Mouse (Mus musculus): Measurements from ENCODE around the gene Egr4.

Egr4 gene

DNA sequence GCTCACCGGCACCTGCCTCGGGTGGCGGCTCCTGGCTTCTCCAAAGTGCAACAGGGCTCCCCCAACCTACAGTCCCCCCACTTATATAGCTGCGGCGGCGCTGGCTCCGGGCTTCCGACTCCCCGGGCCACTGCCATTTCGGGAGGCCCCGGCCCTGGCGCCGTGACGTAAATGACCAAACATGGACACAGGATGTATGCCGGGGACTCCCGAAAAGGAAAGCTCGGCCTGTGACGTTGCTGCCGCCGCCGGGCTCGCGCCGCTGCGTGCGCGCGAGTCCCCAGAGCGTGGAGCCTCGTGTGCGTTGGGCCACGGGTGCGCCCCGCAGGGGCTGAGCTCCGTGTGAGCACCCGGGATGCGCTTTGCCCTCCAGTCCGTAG is at the start of gene Egr4:
TSS of gene Egr4 (minus strand) at position 59 of the 380 bp plus-strand sequence.
- peak; percentile 90 for DNase-seq

DNA sequence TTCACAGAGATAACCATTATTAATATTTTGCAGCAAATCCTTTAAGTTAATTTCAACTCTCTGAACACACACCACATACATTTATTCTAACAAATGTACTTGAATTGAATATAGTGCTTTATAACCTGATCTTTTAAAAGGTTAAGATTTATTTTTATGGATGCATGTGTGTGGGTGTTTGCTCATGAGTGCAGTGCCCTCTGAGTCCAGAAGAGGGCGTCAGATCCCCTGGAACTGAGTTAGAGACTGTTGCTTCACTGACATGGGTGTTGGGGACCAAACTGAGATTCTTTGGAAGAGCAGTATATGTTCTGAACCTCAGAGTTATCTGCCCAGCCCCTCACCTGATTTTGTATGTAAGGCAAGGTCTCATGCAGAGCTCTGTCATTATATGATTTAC is 49.0 kb upstream of the Egr4 start:
- no peak for DNase-seq

DNA sequence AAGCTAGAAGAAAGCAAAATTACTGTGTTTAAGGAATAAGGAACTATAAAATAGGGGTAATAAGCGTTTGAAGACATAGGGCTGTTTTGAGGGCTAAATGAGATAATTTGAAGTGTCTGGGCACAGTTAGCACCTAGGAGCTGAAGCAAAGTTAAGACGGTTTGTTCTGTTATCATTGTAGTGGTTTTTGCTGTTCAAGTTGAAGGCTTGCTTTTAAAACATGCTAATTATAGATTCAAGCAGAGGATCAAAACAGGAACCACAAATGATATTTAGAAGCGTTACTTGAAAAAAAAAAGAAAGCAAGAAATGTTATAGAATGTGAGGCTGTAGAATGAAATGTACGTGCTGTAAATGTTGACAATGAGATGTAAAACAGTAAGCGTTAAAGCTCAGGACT is 34.3 kb upstream of the Egr4 start:
- no peak for DNase-seq

DNA sequence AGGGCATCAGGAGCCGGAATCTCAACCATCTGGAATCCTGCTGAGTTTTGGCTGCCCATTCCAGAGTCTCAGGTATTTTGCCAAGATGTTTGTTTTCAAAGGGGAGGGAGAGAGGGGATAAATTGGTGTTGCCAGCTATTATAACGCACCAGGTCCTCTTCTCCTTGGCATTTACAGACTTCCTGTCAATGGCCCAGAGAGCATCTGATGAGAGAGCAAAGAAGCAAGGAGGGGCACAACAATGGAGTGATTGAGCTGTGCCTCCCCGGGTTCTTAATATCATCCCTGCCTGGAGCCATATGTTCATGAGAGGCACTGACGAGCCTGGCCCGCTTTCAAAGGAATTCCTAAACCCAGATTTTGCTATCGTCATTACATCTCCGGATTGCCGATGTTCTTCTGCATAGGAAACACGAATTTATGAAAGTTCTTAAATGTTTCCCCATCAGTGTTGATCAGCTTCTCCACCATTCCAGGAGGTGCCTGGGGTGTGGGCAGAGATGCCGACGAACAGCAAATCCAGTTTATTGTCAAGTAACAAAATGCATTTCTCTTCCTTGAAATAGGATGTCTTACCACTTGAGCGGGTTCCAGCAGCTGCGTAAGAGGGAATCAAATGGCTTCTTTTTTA is 31.0 kb upstream of the Egr4 start:
- peak; percentile 91 for DNase-seq

DNA sequence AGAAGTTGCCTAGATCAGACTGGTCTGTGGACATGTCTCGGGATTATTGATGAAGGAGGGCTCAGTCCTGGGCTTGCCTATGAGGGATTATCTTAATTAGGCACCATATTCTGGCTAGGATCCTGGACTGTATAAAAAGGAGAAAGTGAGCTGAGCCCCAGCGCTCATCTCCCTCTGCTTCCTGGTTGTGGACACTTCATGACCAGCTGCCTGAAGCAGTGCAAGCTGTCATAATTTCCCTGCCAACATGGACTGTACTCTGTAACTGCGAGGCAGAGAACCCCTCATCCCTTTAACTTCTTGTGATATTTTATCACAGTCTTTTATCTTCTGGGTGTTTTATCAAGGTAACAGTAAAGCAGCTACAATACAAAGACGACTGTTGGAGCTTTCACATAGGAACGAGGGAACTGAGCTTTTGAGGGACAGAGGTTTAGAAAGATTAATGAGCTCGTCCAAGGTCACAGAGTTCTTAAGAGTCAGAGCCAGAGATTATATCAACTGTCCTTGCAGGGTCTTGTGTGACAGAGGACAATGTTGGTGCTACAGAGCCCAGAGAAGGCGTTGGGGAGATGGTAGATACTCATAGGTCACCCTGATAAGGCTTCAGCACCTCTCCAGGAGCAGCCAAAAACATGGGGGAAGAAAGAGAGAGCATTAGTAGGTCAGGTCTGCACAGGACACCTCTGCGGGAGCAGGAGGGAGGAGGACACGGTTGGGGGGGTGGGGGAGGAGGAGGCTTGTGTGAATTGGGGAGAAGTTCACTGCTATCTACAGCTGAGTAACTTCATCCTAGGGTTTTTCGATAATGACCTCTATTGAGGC is 30.2 kb upstream of the Egr4 start:
- DNase-seq: peak; percentile 72

DNA sequence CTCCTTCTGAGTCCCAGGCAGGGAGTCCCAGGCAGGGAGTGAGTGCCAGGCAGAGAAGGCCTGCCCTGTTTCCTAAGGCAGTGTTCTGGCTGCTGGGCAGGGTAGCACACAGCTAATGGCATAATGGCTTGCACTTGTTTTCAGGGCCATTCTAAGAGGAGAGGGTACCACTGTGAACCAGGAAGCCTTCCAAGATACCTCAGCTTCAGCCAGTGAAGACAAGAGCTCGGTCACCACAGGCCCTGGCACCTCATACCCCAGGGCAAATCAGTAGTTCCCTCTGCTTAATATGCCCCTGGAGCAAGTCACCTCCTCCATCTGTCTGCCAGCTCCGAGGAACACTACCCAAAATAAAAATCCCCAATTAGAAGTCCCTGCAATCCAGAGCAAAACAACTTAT is 9.4 kb upstream of the Egr4 start:
- DNase-seq: peak; percentile 67

DNA sequence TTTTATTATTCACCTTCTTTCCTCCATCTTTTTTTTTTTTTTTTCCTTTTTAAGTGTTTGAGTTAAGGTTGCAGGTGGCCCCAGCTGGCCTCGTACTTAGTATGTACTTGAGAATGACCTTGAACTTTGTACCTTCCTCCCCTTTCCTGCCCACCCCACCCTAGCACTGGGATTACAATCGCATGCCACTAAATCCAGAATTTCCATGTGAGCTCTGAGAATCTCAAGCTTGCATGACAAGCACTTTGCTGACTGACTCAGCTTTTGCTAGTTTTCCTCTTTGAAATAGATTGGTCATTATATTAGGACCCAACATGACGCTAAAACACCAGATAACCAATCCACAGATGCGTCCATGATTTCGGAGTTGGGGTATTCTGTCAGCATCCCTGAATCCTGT is 8.6 kb upstream of the Egr4 start:
- no peak for DNase-seq

DNA sequence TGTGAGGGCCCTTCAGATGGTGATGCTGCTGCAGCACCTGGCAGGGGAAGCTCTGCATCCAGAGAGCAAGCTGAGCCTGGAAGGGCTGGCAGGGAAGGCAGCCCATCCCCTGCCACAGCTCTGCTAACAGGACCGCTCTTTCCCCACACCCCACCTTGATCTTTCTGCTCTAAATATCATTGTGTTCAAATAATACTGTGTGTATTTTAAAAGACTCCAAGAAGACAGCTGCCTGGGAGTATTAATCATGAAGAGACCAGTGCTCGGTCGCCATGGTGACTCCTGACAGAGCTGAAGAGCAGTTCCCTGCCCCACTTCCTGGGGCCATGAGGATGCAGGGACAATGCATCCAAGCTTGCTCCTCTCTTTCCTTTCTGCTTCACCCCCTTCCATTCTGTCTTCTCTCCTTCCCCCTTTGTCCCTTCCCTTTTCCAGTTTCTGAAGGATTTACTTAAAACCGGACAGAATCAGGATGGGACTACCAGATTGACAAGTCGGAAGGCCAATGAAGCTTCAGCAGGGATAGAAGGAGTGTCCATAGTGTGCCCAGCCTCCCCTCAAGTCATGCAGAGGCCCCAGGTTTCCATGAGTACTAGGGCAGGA is 4.8 kb upstream of the Egr4 start:
- DNase-seq: no peak

DNA sequence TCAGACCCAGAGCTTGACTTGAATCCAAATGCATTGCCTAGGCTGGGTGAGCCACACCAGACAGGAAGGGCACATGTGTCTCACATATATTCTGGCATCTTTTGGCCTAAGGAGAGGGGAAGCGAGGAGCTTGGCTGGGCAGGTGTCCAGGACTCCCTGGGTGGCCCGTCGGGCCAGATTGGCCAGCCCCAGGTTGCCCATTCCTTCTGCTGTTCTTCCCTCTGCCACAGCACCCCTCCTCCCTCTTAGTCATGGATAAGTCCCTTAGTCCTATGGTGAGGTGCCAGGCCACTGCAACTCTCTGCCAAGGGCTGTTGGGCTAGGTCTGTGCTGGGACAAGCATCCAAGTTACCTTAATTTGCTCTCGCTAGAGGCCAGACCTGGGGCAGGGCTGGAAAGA is 2.6 kb upstream of the Egr4 start:
- peak; percentile 98 for DNase-seq

DNA sequence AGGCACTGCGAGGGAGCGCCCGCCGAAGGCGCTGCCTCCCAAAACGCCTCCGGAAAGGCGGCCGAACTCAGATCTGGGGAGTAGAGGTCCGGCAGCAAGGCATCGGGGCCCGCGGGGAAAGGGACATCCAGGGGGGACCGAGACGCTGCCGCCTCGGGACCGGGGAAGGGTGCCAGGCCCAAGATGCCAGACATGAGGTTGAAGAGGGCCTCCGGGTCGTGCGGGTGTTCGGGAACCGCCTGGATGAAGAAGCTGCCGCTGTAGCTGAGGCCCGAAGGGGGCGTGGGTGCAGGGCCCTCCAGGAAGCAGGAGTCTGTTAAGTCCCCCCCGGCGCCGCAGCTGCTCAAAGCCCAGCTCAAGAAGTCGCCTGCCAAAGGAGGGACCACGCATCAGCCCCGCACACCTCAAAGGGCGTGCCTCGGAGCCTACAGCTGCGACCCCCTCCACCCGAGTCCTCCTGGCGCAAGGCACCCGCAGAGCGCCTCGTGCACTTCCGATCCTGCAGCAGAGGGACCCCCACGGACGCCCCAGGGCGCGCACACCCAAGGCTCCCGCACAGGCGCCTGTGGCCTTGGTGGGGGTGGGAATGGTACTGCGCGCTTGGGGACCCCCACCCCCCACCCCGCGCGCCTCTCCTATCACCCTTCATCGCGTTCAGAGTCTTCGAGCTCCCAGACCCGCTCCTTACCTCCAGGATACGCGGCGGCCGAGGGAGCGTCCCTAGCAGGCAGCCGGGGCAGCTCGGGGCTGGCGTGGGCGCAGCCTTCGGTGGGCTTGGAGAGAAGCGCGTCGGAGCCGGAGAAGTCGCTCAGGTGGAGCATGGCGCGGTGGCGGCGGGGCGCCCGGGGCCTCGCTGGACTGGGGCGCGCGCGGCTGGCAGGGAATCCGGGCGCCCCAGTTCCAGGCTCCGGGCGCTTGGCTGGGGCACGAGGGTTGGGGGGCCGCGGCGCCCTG is 535 bp downstream of the Egr4 start:
- DNase-seq: peak; percentile 70

DNA sequence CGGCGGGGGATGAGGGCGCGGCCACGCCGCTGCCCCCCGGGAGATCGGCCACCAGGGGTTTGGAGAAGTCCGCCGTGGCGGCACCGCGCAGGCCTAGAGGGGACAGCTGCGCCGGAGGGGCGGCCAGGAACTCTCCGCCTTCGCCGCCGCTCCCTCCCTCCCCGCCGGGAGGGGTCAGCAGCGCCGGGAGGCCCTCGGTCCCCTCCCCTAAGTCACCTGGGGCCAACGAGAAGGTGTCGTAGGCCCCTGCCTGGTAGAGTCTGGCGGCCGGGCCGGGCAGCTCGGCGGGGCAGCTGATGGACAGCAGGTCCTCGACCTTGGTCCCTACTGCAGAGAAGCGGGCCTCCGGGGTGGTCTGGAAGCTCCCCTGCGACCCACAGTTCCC is 1.3 kb downstream of the Egr4 start:
- DNase-seq: peak; percentile 54

DNA sequence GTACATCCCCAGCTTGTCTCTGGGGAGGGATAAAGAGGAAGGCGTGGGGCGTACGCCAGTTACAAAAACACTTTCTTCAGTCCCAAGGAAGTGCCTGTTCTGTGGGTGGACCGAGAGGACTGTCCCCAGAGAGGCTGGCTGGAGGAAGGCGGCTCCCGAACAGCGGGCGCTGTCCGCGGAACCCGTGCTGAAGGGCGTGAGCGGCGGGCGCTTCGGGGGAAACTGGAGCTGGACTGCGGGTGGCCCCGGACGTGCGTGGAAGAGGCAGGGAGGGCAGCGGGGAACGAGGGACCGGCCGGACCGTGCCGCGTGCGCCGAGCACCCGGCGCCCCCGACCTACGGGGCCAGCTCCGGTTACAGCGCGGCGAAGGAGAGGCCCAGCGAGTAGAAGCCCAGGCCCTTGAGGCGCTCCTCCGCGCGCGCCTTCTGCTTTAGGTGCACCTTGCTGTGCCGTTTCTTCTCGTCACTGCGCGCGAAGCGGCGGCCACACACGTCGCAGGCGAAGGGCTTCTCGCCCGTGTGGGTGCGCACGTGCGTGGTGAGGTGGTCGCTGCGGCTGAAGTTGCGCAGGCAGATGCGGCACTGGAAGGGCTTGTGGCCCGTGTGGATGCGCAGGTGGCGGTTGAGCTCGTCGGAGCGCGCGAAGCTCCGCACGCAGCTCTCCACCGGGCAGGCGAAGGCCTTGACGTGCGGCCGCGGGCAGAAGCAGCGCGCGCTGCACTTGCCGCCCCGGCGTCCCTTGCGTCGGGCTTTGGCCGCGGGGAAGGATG is 1.9 kb downstream of the Egr4 start:
- DNase-seq: peak; percentile 43

DNA sequence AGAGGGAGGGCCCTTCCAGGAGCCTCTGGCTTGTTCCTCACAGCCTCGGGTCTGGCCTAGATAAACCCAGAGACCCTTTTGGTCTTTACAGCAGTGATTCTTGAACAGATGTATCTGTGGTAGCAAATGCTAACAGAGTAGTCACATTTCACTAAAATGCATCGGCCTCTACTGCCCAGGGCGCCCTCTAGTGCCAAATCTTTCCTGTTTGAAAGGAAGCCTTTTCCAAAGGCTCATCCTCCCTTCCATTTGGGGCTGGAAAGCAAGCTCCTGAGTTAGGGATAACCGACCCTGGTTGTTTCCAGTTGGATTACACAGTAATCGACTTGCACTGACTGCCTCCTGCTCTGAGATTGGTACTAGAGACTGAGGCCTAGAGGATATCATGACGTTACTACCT is 2.9 kb downstream of the Egr4 start:
- peak; percentile 73 for DNase-seq

DNA sequence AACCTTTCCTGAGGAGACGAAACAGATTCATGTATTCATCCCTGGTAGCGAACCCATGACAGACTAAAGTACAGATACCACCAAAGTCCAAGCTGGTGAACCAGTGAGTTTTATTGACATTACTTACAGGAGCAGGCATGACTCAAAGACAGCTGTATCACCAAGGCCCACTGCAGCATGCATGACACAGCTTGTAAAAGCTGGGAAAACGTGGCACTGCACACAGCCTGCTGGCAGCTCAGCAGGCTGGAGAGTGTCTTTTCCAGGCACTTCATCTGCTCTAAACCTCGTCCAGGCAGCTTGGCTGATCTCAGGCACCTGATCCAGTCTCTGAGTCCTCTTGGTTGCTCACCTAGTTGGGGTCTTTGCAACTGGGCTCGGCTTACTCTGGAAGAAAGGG is 4.8 kb downstream of the Egr4 start:
- DNase-seq: no peak

DNA sequence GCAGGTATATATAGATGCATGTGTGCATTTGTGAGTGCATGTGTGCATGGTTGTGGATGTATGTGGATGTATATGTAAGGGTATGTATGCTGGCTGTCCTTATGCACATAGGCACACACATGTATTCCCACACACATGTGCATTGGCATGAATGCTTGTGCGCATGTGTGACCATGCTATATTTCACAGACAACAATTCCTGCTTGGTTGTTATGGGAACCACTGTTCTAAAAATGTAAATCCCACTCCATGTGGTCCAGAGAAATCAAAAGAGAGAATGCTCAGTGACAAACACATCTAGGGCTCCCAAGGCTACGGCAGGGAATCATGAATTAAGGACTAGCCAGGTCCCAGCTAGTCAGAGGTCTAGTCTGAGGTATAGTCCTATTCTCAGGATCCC is 8.5 kb downstream of the Egr4 start:
- no peak for DNase-seq

DNA sequence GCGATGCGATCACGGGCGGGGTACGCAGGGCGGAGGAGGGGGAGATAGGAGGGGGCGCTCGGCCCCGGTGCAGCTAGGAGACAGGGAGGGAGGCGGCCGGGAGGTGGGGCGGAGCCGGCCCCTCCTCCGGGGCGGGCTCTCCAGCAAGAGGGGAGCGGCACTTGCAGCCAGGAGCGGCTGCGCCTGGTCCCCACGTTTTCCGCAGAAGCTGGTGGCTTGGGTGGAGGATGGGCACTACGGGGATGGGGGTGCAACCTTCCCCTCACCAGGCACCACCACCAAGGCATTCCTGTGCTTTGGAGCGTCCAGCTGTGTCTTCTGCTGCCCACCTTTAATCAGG is 10.5 kb downstream of the Egr4 start, which contains the start of gene Fbxo41:
TSS of gene Fbxo41 (minus strand) at position 84 of the 340 bp plus-strand sequence.
- DNase-seq: peak; percentile 81

DNA sequence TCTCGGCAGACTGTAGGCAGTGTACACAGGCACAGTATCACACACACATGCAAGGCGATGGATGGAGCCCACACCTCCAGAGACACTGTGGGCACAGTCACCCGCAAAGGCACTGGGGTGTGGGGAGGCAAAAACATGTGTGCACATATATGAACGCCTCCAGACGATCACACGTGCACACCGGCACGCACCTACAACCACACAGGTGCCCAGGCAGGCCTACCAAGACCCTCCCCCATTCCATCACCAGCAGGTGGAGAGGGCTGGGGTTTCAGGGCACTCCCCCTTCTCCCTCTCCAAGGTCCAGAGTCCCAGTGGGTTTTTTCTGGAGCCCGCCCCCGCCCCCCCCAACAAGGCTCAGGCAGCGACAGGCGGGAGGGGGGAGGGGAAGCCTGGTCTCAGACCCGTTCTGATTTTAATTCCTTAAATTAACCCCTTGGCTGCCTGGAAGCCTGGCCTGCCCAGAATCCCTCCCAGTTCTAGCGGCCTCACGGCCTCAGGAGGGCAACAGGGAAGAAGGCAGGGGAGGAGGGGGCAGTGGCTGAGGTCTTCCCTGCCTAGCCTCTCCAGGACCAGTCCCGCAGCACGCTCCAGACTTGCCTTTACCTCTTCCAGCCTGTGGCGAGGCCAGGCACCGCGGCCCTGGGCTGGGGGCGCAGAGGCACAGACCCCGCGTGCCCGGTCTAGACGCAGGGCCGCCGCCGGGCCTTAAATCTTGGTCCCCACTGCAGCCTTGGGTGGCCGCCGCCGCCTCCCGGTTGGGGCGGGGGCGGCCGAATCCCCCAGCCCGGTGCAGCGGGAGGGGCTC is 11.1 kb downstream of the Egr4 start:
- DNase-seq: peak; percentile 60

DNA sequence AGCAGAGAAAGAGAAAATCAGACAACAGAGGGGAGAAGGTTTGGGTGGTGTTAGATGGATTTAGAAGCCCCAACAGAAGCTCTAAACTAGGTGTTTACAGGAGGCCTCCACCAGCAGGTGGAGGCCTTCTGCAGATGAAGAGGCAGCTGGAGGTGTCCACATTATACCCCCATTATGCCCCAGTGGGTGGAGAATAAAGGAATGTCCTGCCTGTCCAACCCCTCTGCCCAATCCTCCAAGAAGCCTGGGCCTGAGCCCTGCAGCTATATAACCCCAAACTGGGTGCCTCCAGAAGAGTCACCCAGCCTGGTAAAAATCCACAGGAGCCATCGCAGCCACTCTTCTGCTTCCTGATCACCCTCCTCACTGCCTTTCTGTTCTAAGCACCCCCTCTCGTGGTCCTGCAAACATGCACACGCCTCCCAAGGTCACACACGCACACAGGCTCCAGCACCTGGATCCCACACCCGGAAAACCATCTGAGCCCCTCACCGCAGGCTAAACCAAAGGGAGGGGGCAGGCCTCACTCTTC is 11.8 kb downstream of the Egr4 start:
- peak; percentile 45 for DNase-seq

DNA sequence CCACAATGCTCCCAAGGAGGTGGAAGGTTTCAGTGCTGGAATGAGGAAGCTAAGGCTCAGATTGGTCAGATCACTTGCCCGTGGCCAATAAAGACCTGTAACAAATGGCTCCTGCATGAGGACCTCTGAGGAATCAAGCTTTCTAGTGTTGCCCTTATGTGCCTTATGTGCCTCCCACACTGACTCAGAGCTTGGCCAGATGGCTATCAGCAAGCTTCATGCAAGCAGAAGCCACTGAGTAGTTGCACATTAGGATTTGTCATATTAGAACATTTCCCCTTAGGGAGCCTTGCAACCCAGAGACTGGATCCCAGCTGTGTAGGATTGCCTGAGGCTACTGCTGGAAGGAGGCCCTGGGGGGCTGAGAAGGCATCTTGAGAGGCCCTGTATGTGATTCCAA is 13.0 kb downstream of the Egr4 start:
- no peak for DNase-seq

DNA sequence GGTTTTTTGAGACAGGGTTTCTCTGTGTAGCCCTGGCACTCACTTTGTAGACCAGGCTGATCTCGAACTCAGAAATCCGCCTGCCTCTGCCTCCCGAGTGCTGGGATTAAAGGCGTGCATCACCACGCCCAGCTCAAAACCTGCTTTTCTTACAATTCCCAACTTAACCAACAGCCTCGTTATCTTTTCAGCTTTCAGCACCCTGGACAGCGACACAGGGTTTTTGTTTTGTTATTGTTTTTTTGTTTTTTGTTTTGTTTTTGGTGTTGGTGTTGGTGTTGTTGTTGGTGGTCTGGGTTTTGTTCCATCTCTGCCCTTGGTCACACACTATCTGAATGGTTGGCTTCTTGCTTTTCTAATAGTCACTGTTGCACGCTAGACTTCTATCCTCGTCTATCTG is 15.2 kb downstream of the Egr4 start:
- DNase-seq: no peak

DNA sequence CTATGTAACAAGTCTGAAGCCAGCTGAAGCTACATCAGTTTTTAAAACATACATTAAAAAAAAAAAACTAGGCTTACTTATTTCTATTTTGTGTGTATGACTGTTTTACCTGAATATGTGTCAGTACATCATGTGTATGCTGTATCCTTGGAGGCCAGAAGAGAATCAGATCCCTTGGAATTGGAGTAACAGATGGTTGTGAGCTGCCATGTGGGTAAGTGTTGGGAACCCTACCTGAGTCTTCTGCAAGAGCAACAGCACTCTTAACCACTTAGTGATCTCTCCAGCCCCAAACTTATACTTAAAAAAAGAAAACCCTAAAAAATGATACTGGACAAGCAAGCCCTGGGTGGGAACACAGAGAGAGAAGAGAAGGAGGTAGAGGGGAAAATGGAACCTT is 16.4 kb downstream of the Egr4 start:
- DNase-seq: no peak
